Mouse (Mus musculus) hindbrain, embryonic 13.5 days (tissue): ENCODE results near the gene Pnma3. TPM values are rescaled to one million over a fixed set of nuclear protein-coding genes. Genes with fewer than 3 reads are reported as not detected.
A peak's percentile ranks its signal among the peaks of the same experiment; 100 is the strongest.
"Not testable (repeated sequence)": the region's sequence is repeated elsewhere in the genome, so short reads cannot be mapped to it uniquely, and the experiment has no call there.

Source experiments
- ATAC-seq: fragments of 200-750 bp; cut with Nextera tagmentation; 2 replicates; pipeline ENCODE4 v1.8.0; 2017; ENCODE audit warnings: moderate TSS enrichment; ENCODE audit not compliant: low FRiP score
- H3K27ac ChIP-seq: fragments of 300-500 bp; sonication (generic); 2 replicates; pipeline ENCODE4 v1.5.1; 2015; ENCODE audit warnings: inconsistent platforms, mild to moderate bottlenecking, moderate library complexity
- H3K27me3 ChIP-seq: fragments of 300-500 bp; sonication (generic); 2 replicates; pipeline ENCODE4 v1.6.1; 2015; ENCODE audit warnings: mild to moderate bottlenecking, inconsistent platforms
- H3K36me3 ChIP-seq: fragments of 300-500 bp; sonication (generic); 2 replicates; pipeline ENCODE4 v1.6.1; 2015; ENCODE audit warnings: mild to moderate bottlenecking, inconsistent platforms
- H3K4me1 ChIP-seq: fragments of 300-500 bp; sonication (generic); replicated peaks from 2 replicates; pipeline ENCODE4 v1.6.1; 2015; ENCODE audit warnings: inconsistent platforms
- H3K4me2 ChIP-seq: fragments of 300-500 bp; sonication (generic); 2 replicates; pipeline ENCODE4 v1.6.1; 2015; ENCODE audit warnings: inconsistent platforms, mild to moderate bottlenecking, moderate library complexity
- H3K4me3 ChIP-seq: fragments of 300-500 bp; sonication (generic); 2 replicates; pipeline ENCODE4 v1.5.1; 2015; ENCODE audit warnings: mild to moderate bottlenecking, inconsistent platforms
- H3K9ac ChIP-seq: fragments of 300-500 bp; sonication (generic); 2 replicates; pipeline ENCODE4 v1.6.1; 2015; ENCODE audit warnings: mild to moderate bottlenecking, inconsistent platforms
- H3K9me3 ChIP-seq: fragments of 300-500 bp; sonication (generic); 2 replicates; pipeline ENCODE4 v1.6.1; 2016; ENCODE audit warnings: inconsistent platforms
- WGBS: fragments of 180-500 bp; shearing (Covaris S2); methylation state at CpG from one replicate; pipeline ENCODE4 v1.1.7; 2015; 5-methylcytosine and 5-hydroxymethylcytosine counted together
- polyA plus RNA-seq: library from polyadenylated mRNA; unstranded; fragments of >200 nt; fragmentation: Nextera tagmentation; extraction: Ambion mirVana; gene quantifications from 2 replicates; pipeline ENCODE4 v1.2.1, GENCODE M21; 2015

Pnma3 gene
- polyA plus RNA-seq = 2.3 and 3.0 TPM in 2 replicates

GRCm38 (mm10) chrX:73064415-73064793, at the start of gene Pnma3:
Gene Pnma3, plus strand, starts transcription at chrX:73064787.
- WGBS = 16% methylated on average over 7 of the region's 7 CpGs
- Histone ChIP-seq H3K4me3 (peak within 1 kb of the TSS; percentile 41), H3K4me2 (peak within 1 kb of the TSS; percentile 59), H3K27ac (no peak within 1 kb of the TSS; the same call in 1 of the 2 replicates), H3K4me1 (peaks cover 10% of the 10 kb centered on the region; the same call in 1 of the 2 replicates), H3K9ac (peak within 1 kb of the TSS; percentile 68), H3K27me3 (peaks cover 3% of the 10 kb centered on the region; the same call in 1 of the 2 replicates), H3K9me3 (no peaks in the 10 kb centered on the region), H3K36me3 (no peaks in the 10 kb centered on the region)
- ATAC-seq = peak; percentile 75

- Histone ChIP-seq H3K27me3 (no peaks in the 10 kb centered on the region), H3K9me3 (no peaks in the 10 kb centered on the region), H3K4me2 (no peak within 1 kb of the TSS), H3K4me3 (no peak within 1 kb of the TSS), H3K9ac (no peak within 1 kb of the TSS), H3K4me1 (no peaks in the 10 kb centered on the region), H3K27ac (no peak within 1 kb of the TSS), H3K36me3 (no peaks in the 10 kb centered on the region)
- ATAC-seq = no peak
- 83% methylated on average over 1 of the region's 1 CpGs for WGBS
Measured at GRCm38 (mm10) chrX:73037003-73037402, 27.6 kb upstream of the Pnma3 start, which contains the start of gene Pnma5. Gene Pnma5, minus strand, starts transcription at chrX:73037103.

- Histone ChIP-seq H3K27me3 (no peaks in the 10 kb centered on the region), H3K36me3 (no peaks in the 10 kb centered on the region), H3K4me1 (no peaks in the 10 kb centered on the region), H3K4me3 (no peak overlapping the region), H3K9me3 (no peaks in the 10 kb centered on the region), H3K27ac (no peak overlapping the region), H3K9ac (no peak overlapping the region), H3K4me2 (no peak overlapping the region)
- ATAC-seq = no peak
- WGBS = 84% methylated on average over 8 of the region's 8 CpGs
Measured at GRCm38 (mm10) chrX:73038831-73039230, 25.8 kb upstream of the Pnma3 start.

- no peak for ATAC-seq
- no peak overlapping the region for H3K4me2 ChIP-seq
- H3K27me3 ChIP-seq = no peaks in the 10 kb centered on the region
- H3K4me3 ChIP-seq = no peak overlapping the region
- H3K9me3 ChIP-seq = no peaks in the 10 kb centered on the region
- WGBS = 88% methylated on average over 12 of the region's 12 CpGs
- H3K4me1 ChIP-seq = no peaks in the 10 kb centered on the region
- no peak overlapping the region for H3K9ac ChIP-seq
- no peak overlapping the region for H3K27ac ChIP-seq
- no peaks in the 10 kb centered on the region for H3K36me3 ChIP-seq
Measured at GRCm38 (mm10) chrX:73039666-73040065, 24.9 kb upstream of the Pnma3 start.

- H3K4me1 ChIP-seq = no peaks in the 10 kb centered on the region
- ATAC-seq = peak; percentile 98
- H3K4me2 ChIP-seq = 0 out of 2 replicates have a peak overlapping the region, but pooled peaks have one; percentile 13
- H3K4me3 ChIP-seq = no peak overlapping the region
- H3K9me3 ChIP-seq = no peaks in the 10 kb centered on the region
- H3K36me3 ChIP-seq = no peaks in the 10 kb centered on the region
- no peak overlapping the region for H3K9ac ChIP-seq
- peak overlapping the region; percentile 67 for H3K27ac ChIP-seq
- 12% methylated on average over 14 of the region's 14 CpGs for WGBS
- H3K27me3 ChIP-seq = no peaks in the 10 kb centered on the region
Measured at GRCm38 (mm10) chrX:73053860-73054563, 10.6 kb upstream of the Pnma3 start.

- WGBS = 78% methylated on average over 1 of the region's 1 CpGs
- no peak overlapping the region for H3K4me3 ChIP-seq
- ATAC-seq = no peak
- H3K27me3 ChIP-seq = peaks cover 3% of the 10 kb centered on the region; the same call in 1 of the 2 replicates
- peaks cover 10% of the 10 kb centered on the region; the same call in 1 of the 2 replicates for H3K4me1 ChIP-seq
- no peaks in the 10 kb centered on the region for H3K9me3 ChIP-seq
- no peak overlapping the region for H3K27ac ChIP-seq
- H3K36me3 ChIP-seq = no peaks in the 10 kb centered on the region
- no peak overlapping the region for H3K4me2 ChIP-seq
- no peak overlapping the region for H3K9ac ChIP-seq
Measured at GRCm38 (mm10) chrX:73061528-73061927, 3.1 kb upstream of the Pnma3 start.

GRCm38 (mm10) chrX:73062323-73062722, 2.3 kb upstream of the Pnma3 start:
- H3K4me1 ChIP-seq = peaks cover 10% of the 10 kb centered on the region; the same call in 1 of the 2 replicates
- no peak overlapping the region for H3K4me2 ChIP-seq
- H3K27me3 ChIP-seq = peaks cover 3% of the 10 kb centered on the region; the same call in 1 of the 2 replicates
- no peak overlapping the region for H3K9ac ChIP-seq
- 65% methylated on average over 5 of the region's 5 CpGs for WGBS
- no peak overlapping the region for H3K27ac ChIP-seq
- H3K4me3 ChIP-seq = no peak overlapping the region
- H3K36me3 ChIP-seq = no peaks in the 10 kb centered on the region
- H3K9me3 ChIP-seq = no peaks in the 10 kb centered on the region
- ATAC-seq = no peak

GRCm38 (mm10) chrX:73063512-73064414, 824 bp upstream of the Pnma3 start:
- Histone ChIP-seq H3K9ac (peak overlapping the region; percentile 68), H3K4me1 (peaks cover 10% of the 10 kb centered on the region; the same call in 1 of the 2 replicates), H3K36me3 (no peaks in the 10 kb centered on the region), H3K27me3 (peaks cover 3% of the 10 kb centered on the region; the same call in 1 of the 2 replicates), H3K4me2 (peak overlapping the region; percentile 59), H3K9me3 (no peaks in the 10 kb centered on the region), H3K4me3 (peak overlapping the region; percentile 41), H3K27ac (no peak overlapping the region; the same call in 1 of the 2 replicates)
- peak; percentile 92 for ATAC-seq
- WGBS = 31% methylated on average over 24 of the region's 24 CpGs

- H3K27me3 ChIP-seq, H3K4me3 ChIP-seq, H3K36me3 ChIP-seq, H3K4me1 ChIP-seq, ATAC-seq, H3K9me3 ChIP-seq, H3K9ac ChIP-seq, H3K4me2 ChIP-seq, H3K27ac ChIP-seq: not testable (repeated sequence)
- WGBS = 86% methylated on average over 1 of the region's 5 CpGs
Measured at GRCm38 (mm10) chrX:73066765-73067312, 2.3 kb downstream of the Pnma3 start.

GRCm38 (mm10) chrX:73082267-73083055, 17.9 kb downstream of the Pnma3 start, which contains the start of gene Xlr4a:
Gene Xlr4a, minus strand, starts transcription at chrX:73082478.
- WGBS = 87% methylated on average over 19 of the region's 19 CpGs
- not testable (repeated sequence) for H3K9ac ChIP-seq, ATAC-seq

GRCm38 (mm10) chrX:73096941-73097508, 32.4 kb downstream of the Pnma3 start, which contains the start of gene Xlr3a:
Gene Xlr3a, minus strand, starts transcription at chrX:73097095.
- H3K4me2 ChIP-seq, H3K9ac ChIP-seq, ATAC-seq, H3K27ac ChIP-seq, H3K36me3 ChIP-seq, H3K4me3 ChIP-seq, H3K27me3 ChIP-seq, H3K9me3 ChIP-seq, H3K4me1 ChIP-seq: not testable (repeated sequence)
- WGBS = 74% methylated on average over 13 of the region's 13 CpGs

More at GRCm38 (mm10) chrX:73082267-73083055, 17.9 kb downstream of the Pnma3 start, which contains the start of gene Xlr4a:
- H3K27me3 ChIP-seq, H3K4me2 ChIP-seq, H3K36me3 ChIP-seq, H3K4me1 ChIP-seq, H3K9me3 ChIP-seq, H3K27ac ChIP-seq, H3K4me3 ChIP-seq: not testable (repeated sequence)
